Mouse (Mus musculus) CD4-positive helper T cell, adult 2 months (primary cell): ENCODE measurements around the gene 1700008P02Rik.
"Not testable (repeated sequence)": the region's sequence is repeated elsewhere in the genome, so short reads cannot be mapped to it uniquely, and the experiment has no call there.

Experiments
- DNase-seq: peaks from one replicate; pipeline ENCODE4 v3.0.0-alpha.2; 2012; ENCODE audit warnings: low read depth, missing footprints, low spot score

Gene 1700008P02Rik

GRCm38 (mm10) chr3:6620343-6620742, at the start of gene 1700008P02Rik:
Gene 1700008P02Rik, minus strand, starts transcription at chr3:6620443.
- DNase-seq, result no peak

- no peak for DNase-seq
Observed at GRCm38 (mm10) chr3:6649411-6649810, 29.2 kb upstream of the 1700008P02Rik start.

GRCm38 (mm10) chr3:6638151-6638550, 17.9 kb upstream of the 1700008P02Rik start:
- DNase-seq, result not testable (repeated sequence)

GRCm38 (mm10) chr3:6634256-6634655, 14.0 kb upstream of the 1700008P02Rik start:
- no peak for DNase-seq

- no peak for DNase-seq
Observed at GRCm38 (mm10) chr3:6617881-6618280, 2.4 kb downstream of the 1700008P02Rik start.
